Comparison of ENCODE assay signal across 9 mouse cellular contexts in genomic region chr10:42635566-42636359, GRCm38 (mm10). TPM values are rescaled to one million over a fixed set of nuclear protein-coding genes. Genes with fewer than 3 reads are reported as not detected.
DNase-seq lines count a peak whose midpoint lies in the region; ATAC-seq and TF ChIP-seq lines count a peak whose summit lies in the region.
"Had no signal": no experiment of that assay in that cellular context is flagged by ENCODE, and none has a peak within 500 bp of the region (broad histone marks: within the 10 kb centered on the region; RNA-seq: fewer than 3 reads in every experiment).

No protein-coding gene starts in this region.

- ATAC-seq in heart, postnatal 0 days (ENCODE audit: insufficient read depth, low read depth) = no peak
- no peak for ATAC-seq in embryonic facial prominence, embryonic 11.5 days (replicated peaks; ENCODE audit: insufficient number of reproducible peaks, low FRiP score, low TSS enrichment, low read depth)
- ATAC-seq in hindbrain, embryonic 16.5 days = no peak
- no peak for ATAC-seq in midbrain, embryonic 16.5 days
- ATAC-seq in cerebellum, adult (ENCODE audit: insufficient number of reproducible peaks, low FRiP score, low TSS enrichment) = no peak

- TF ChIP-seq CTCF in heart, postnatal 0 days (IDR thresholded peaks at IDR 0.05; ENCODE audit: low read depth) = no peak

- H3K4me3 ChIP-seq in heart, postnatal 0 days (ENCODE audit: low read depth, low read length) = peak overlapping the region; percentile 35
- peak overlapping the region; percentile 22 for H3K4me3 ChIP-seq in embryonic facial prominence, embryonic 11.5 days (ENCODE audit: low read depth, low read length)
- peak overlapping the region; percentile 13 for H3K4me3 ChIP-seq in hindbrain, embryonic 16.5 days (ENCODE audit: low read length)
- H3K4me3 ChIP-seq in midbrain, embryonic 16.5 days (ENCODE audit: low read depth, low read length) = peak overlapping the region; percentile 21; the same call in 1 of the 2 replicates

- no peak for TF ChIP-seq EP300 in heart, postnatal 0 days (IDR thresholded peaks at IDR 0.05; ENCODE audit: low read depth)

- no peak for DNase-seq in heart, postnatal 0 days (ENCODE audit: low spot score)
- DNase-seq in heart, postnatal 10 days = no peak
- DNase-seq in embryonic facial prominence, embryonic 11.5 days (ENCODE audit: low spot score) = peak; percentile 16
- DNase-seq in spleen, postnatal 10 days (ENCODE audit: low spot score in 2 of 2) = no peak
- no peak for DNase-seq in spleen, postnatal 4 days (ENCODE audit: low spot score in 2 of 2)

- intact Hi-C loops in heart, postnatal 10 days (cut with DNase I) = loop anchor here (5.0 to 10.0 kb wide), 2 partner anchors 308 to 651 kb away; no protein-coding TSS in a partner anchor

- peaks cover 25% of the 10 kb centered on the region for H3K4me1 ChIP-seq in heart, postnatal 0 days (ENCODE audit: control insufficient read depth, insufficient read depth)
- H3K4me1 ChIP-seq in embryonic facial prominence, embryonic 11.5 days (ENCODE audit: control insufficient read depth, insufficient read depth, low read length) = peaks cover 4% of the 10 kb centered on the region; the same call in 1 of the 2 replicates
- H3K4me1 ChIP-seq in hindbrain, embryonic 16.5 days (ENCODE audit: control insufficient read depth, insufficient read depth, low read depth, low read length) = peaks cover 11% of the 10 kb centered on the region
- peaks cover 39% of the 10 kb centered on the region for H3K4me1 ChIP-seq in midbrain, embryonic 16.5 days (ENCODE audit: control insufficient read depth, insufficient read depth, low read length)

- no peaks in the 10 kb centered on the region for H3K36me3 ChIP-seq in heart, postnatal 0 days (replicated peaks; ENCODE audit: control insufficient read depth, insufficient read depth, low read length)
- no peaks in the 10 kb centered on the region for H3K36me3 ChIP-seq in embryonic facial prominence, embryonic 11.5 days (replicated peaks; ENCODE audit: control insufficient read depth, insufficient read depth, low read depth, low read length)
- H3K36me3 ChIP-seq in hindbrain, embryonic 16.5 days (ENCODE audit: control insufficient read depth, insufficient read depth, low read length) = no peaks in the 10 kb centered on the region
- no peaks in the 10 kb centered on the region for H3K36me3 ChIP-seq in midbrain, embryonic 16.5 days (ENCODE audit: control insufficient read depth, insufficient read depth, low read length)

- 2% methylated on average over 48 of the region's 52 CpGs for WGBS in heart, postnatal 0 days
- WGBS in embryonic facial prominence, embryonic 11.5 days = under 1% methylated on average over 47 of the region's 52 CpGs
- under 1% methylated on average over 48 of the region's 52 CpGs for WGBS in hindbrain, embryonic 16.5 days
- under 1% methylated on average over 42 of the region's 52 CpGs for WGBS in midbrain, embryonic 16.5 days

- H3K9ac ChIP-seq in heart, postnatal 0 days (replicated peaks; ENCODE audit: low read depth, low read length) = no peak overlapping the region
- H3K9ac ChIP-seq in embryonic facial prominence, embryonic 11.5 days (replicated peaks; ENCODE audit: low read length) = no peak overlapping the region
- no peak overlapping the region for H3K9ac ChIP-seq in hindbrain, embryonic 16.5 days (ENCODE audit: low read depth, low read length)
- no peak overlapping the region for H3K9ac ChIP-seq in midbrain, embryonic 16.5 days (ENCODE audit: low read depth, low read length)

- no peak overlapping the region for H3K27ac ChIP-seq in heart, postnatal 0 days (ENCODE audit: low read depth)
- no peak overlapping the region for H3K27ac ChIP-seq in embryonic facial prominence, embryonic 11.5 days (replicated peaks; ENCODE audit: low read depth, low read length)
- H3K27ac ChIP-seq in hindbrain, embryonic 16.5 days (ENCODE audit: low read depth, low read length) = no peak overlapping the region
- H3K27ac ChIP-seq in midbrain, embryonic 16.5 days (ENCODE audit: low read length) = no peak overlapping the region

- no peaks in the 10 kb centered on the region for H3K9me3 ChIP-seq in heart, postnatal 0 days (replicated peaks; ENCODE audit: control insufficient read depth, low read length)
- no peaks in the 10 kb centered on the region for H3K9me3 ChIP-seq in embryonic facial prominence, embryonic 11.5 days (replicated peaks; ENCODE audit: control insufficient read depth, low read length)
- no peaks in the 10 kb centered on the region for H3K9me3 ChIP-seq in hindbrain, embryonic 16.5 days (ENCODE audit: control insufficient read depth, low read length)
- no peaks in the 10 kb centered on the region for H3K9me3 ChIP-seq in midbrain, embryonic 16.5 days (replicated peaks; ENCODE audit: control insufficient read depth, low read length, poor library complexity, severe bottlenecking)

- H3K27me3 ChIP-seq in heart, postnatal 0 days (ENCODE audit: control insufficient read depth, insufficient read depth, low read length) = peaks cover 78% of the 10 kb centered on the region
- peaks cover 57% of the 10 kb centered on the region for H3K27me3 ChIP-seq in embryonic facial prominence, embryonic 11.5 days (ENCODE audit: control insufficient read depth, insufficient read depth, low read length)
- H3K27me3 ChIP-seq in hindbrain, embryonic 16.5 days (replicated peaks; ENCODE audit: control insufficient read depth, insufficient read depth, low read length) = peaks cover 29% of the 10 kb centered on the region
- H3K27me3 ChIP-seq in midbrain, embryonic 16.5 days (ENCODE audit: control insufficient read depth, insufficient read depth, low read depth, low read length) = peaks cover 28% of the 10 kb centered on the region

- H3K4me2 ChIP-seq in heart, postnatal 0 days (ENCODE audit: low read depth, low read length) = peak overlapping the region; percentile 52
- peak overlapping the region; percentile 33 for H3K4me2 ChIP-seq in embryonic facial prominence, embryonic 11.5 days (ENCODE audit: low read depth, low read length)
- peak overlapping the region; percentile 45 for H3K4me2 ChIP-seq in hindbrain, embryonic 16.5 days (ENCODE audit: low read length)
- peak overlapping the region; percentile 49 for H3K4me2 ChIP-seq in midbrain, embryonic 16.5 days (ENCODE audit: low read length)

RNA-seq across cellular contexts. Expression of gene Ostm1, which starts 52.1 kb away (rescaled TPM):
- 13.8 and 26.7 TPM in 2 replicates for total RNA-seq in heart, postnatal 0 days (2014; rRNA removed; ENCODE audit: low replicate concordance)
- polyA plus RNA-seq in heart, postnatal 0 days (2015; fragmentation: Nextera tagmentation; extraction: Ambion mirVana) = 17.7 and 20.2 TPM in 2 replicates
- total RNA-seq in heart, postnatal 10 days (2021) = 10 to 100 TPM; 19.6 to 20.1 TPM
- polyA plus RNA-seq in embryonic facial prominence, embryonic 11.5 days (2014; fragmentation: Nextera tagmentation; extraction: Ambion mirVana) = 15.5 and 16.0 TPM in 2 replicates
- polyA plus RNA-seq in hindbrain, embryonic 16.5 days (2015; fragmentation: Nextera tagmentation; extraction: Ambion mirVana) = 36.4 and 38.4 TPM in 2 replicates
- polyA plus RNA-seq in midbrain, embryonic 16.5 days (2015; fragmentation: Nextera tagmentation; extraction: Ambion mirVana) = 39.9 and 43.7 TPM in 2 replicates

RNA-seq across cellular contexts. Expression of gene Nr2e1, which starts 52.3 kb away (rescaled TPM):
- total RNA-seq in heart, postnatal 0 days (2014; rRNA removed; ENCODE audit: low replicate concordance) = not detected in 2 replicates
- not detected in 2 replicates for polyA plus RNA-seq in heart, postnatal 0 days (2015; fragmentation: Nextera tagmentation; extraction: Ambion mirVana)
- not detected for total RNA-seq in heart, postnatal 10 days (2021)
- polyA plus RNA-seq in embryonic facial prominence, embryonic 11.5 days (2014; fragmentation: Nextera tagmentation; extraction: Ambion mirVana) = 8.6 and 11.8 TPM in 2 replicates
- 0.13 and 0.99 TPM in 2 replicates for polyA plus RNA-seq in hindbrain, embryonic 16.5 days (2015; fragmentation: Nextera tagmentation; extraction: Ambion mirVana)
- polyA plus RNA-seq in midbrain, embryonic 16.5 days (2015; fragmentation: Nextera tagmentation; extraction: Ambion mirVana) = 5.2 and 5.6 TPM in 2 replicates
- polyA plus RNA-seq: spleen, adult 2 months had no signal
